Mouse (Mus musculus): ENCODE data around the gene Med31. TPM values are rescaled to one million over a fixed set of nuclear protein-coding genes. Genes with fewer than 3 reads are reported as not detected.

Gene Med31
- polyA plus RNA-seq, 1 experiment from 2014 or later = 54.7 TPM

Other genes with a start within 250 kb of the Med31 start
- gene Aipl1, start 178.1 kb downstream of the Med31 start, polyA plus RNA-seq (2016; fragmentation: Nextera tagmentation; extraction: Ambion mirVana) = 0.24 and 0.47 TPM in 2 replicates
- 115 and 116 TPM in 2 replicates for gene Pimreg, start 173.6 kb downstream of the Med31 start, polyA plus RNA-seq (2016; fragmentation: Nextera tagmentation; extraction: Ambion mirVana)
- gene Pitpnm3, start 79.8 kb downstream of the Med31 start, polyA plus RNA-seq (2016; fragmentation: Nextera tagmentation; extraction: Ambion mirVana) = 0.50 and 0.60 TPM in 2 replicates
- 0.74 and 1.3 TPM in 2 replicates for gene Gm43951, start 8.8 kb downstream of the Med31 start, polyA plus RNA-seq (2016; fragmentation: Nextera tagmentation; extraction: Ambion mirVana)
- 18.3 and 25.0 TPM in 2 replicates for gene 4933427D14Rik, start 8.1 kb downstream of the Med31 start, polyA plus RNA-seq (2016; fragmentation: Nextera tagmentation; extraction: Ambion mirVana)
- 160 and 164 TPM in 2 replicates for gene Txndc17, start 8.0 kb downstream of the Med31 start, polyA plus RNA-seq (2016; fragmentation: Nextera tagmentation; extraction: Ambion mirVana)
- gene Slc13a5, start 51.6 kb upstream of the Med31 start, polyA plus RNA-seq (2016; fragmentation: Nextera tagmentation; extraction: Ambion mirVana) = 0.35 and 0.42 TPM in 2 replicates
- 1.9 and 2.0 TPM in 2 replicates for gene Xaf1, start 86.0 kb upstream of the Med31 start, polyA plus RNA-seq (2016; fragmentation: Nextera tagmentation; extraction: Ambion mirVana)
- gene Fbxo39, start 98.9 kb upstream of the Med31 start, polyA plus RNA-seq (2016; fragmentation: Nextera tagmentation; extraction: Ambion mirVana) = not detected in 2 replicates
- gene Tekt1, start 146.8 kb upstream of the Med31 start, polyA plus RNA-seq (2016; fragmentation: Nextera tagmentation; extraction: Ambion mirVana) = 4.5 and 5.3 TPM in 2 replicates
- gene Smtnl2, start 196.1 kb upstream of the Med31 start, polyA plus RNA-seq (2016; fragmentation: Nextera tagmentation; extraction: Ambion mirVana) = 15.0 and 15.7 TPM in 2 replicates
- gene Ggt6, start 219.9 kb upstream of the Med31 start, polyA plus RNA-seq (2016; fragmentation: Nextera tagmentation; extraction: Ambion mirVana) = not detected in 2 replicates
- gene Mybbp1a, start 225.8 kb upstream of the Med31 start, polyA plus RNA-seq (2016; fragmentation: Nextera tagmentation; extraction: Ambion mirVana) = 105 and 111 TPM in 2 replicates

Measured in neural tube, embryonic 12.5 days (tissue).